Mouse (Mus musculus) midbrain, postnatal 0 days (tissue): ENCODE measurements at regions not wholly inside any gene's neighbourhood (a gene's known extent, or its start where the extent isn't known, plus 50 kb on each side); places are given as distances from the start of the nearest gene placed in this dataset.

ENCODE experiments used
- ATAC-seq: fragments of 200-750 bp; cut with Nextera tagmentation; 2 replicates; pipeline ENCODE4 v1.8.0; 2017; ENCODE audit warnings: moderate number of reproducible peaks, mild to moderate bottlenecking, moderate TSS enrichment, moderate library complexity; ENCODE audit not compliant: low FRiP score
- DNase-seq: peaks from one replicate; pipeline ENCODE4 v3.0.0-alpha.2; 2015; ENCODE audit warnings: low spot score
- H3K27ac ChIP-seq: fragments of 300-500 bp; sonication (generic); 2 replicates; pipeline ENCODE4 v1.5.1; 2014; ENCODE audit warnings: low read depth, mild to moderate bottlenecking, low read length, mixed read lengths
- H3K27me3 ChIP-seq: fragments of 300-500 bp; sonication (generic); 2 replicates; pipeline ENCODE4 v1.6.1; 2014; ENCODE audit warnings: low read length, control low read depth, mixed read lengths; ENCODE audit not compliant: insufficient read depth
- H3K36me3 ChIP-seq: fragments of 300-500 bp; sonication (generic); 2 replicates; pipeline ENCODE4 v1.6.1; 2014; ENCODE audit warnings: low read length, control low read depth, mixed read lengths; ENCODE audit not compliant: insufficient read depth
- H3K4me1 ChIP-seq: fragments of 300-500 bp; sonication (generic); 2 replicates; pipeline ENCODE4 v1.6.1; 2014; ENCODE audit warnings: mild to moderate bottlenecking, control low read depth, antibody characterized with exemption, low read length, mixed read lengths; ENCODE audit not compliant: insufficient read depth
- H3K4me2 ChIP-seq: fragments of 300-500 bp; sonication (generic); 2 replicates; pipeline ENCODE4 v1.6.1; 2014; ENCODE audit warnings: low read depth, mild to moderate bottlenecking, low read length, mixed read lengths; ENCODE audit not compliant: poor library complexity, severe bottlenecking
- H3K4me3 ChIP-seq: fragments of 300-500 bp; sonication (generic); 2 replicates; pipeline ENCODE4 v1.5.1; 2014; ENCODE audit warnings: low read depth, mild to moderate bottlenecking, low read length, moderate library complexity
- H3K9ac ChIP-seq: fragments of 300-500 bp; sonication (generic); replicated peaks from 2 replicates; pipeline ENCODE4 v1.6.1; 2014; ENCODE audit warnings: mild to moderate bottlenecking, low read length, moderate library complexity, mixed read lengths; ENCODE audit not compliant: poor library complexity, severe bottlenecking
- H3K9me3 ChIP-seq: fragments of 300-500 bp; sonication (generic); 2 replicates; pipeline ENCODE4 v1.6.1; 2016; ENCODE audit warnings: low read length, control low read depth
- CTCF ChIP-seq: IDR thresholded peaks from 2 replicates; pipeline ENCODE4 v1.5.1; 2016; ENCODE audit warnings: antibody characterized with exemption, mild to moderate bottlenecking
- WGBS: fragments of 180-500 bp; shearing (Covaris S2); extraction: QIAGEN DNeasy Blood & Tissue Kit; methylation state at CpG from one replicate; pipeline ENCODE4 v1.1.7; 2014; 5-methylcytosine and 5-hydroxymethylcytosine counted together

GRCm38 (mm10) chr16:76453457-76454200 is 80.0 kb upstream of the Nrip1 start:
- WGBS = 11% methylated on average over 11 of the region's 11 CpGs
- no peaks in the 10 kb centered on the region for H3K36me3 ChIP-seq
- no peak overlapping the region for H3K4me2 ChIP-seq
- H3K27me3 ChIP-seq = no peaks in the 10 kb centered on the region
- H3K4me1 ChIP-seq = no peaks in the 10 kb centered on the region
- H3K4me3 ChIP-seq = no peak overlapping the region
- H3K9me3 ChIP-seq = no peaks in the 10 kb centered on the region
- TF ChIP-seq CTCF = no peak
- no peak for ATAC-seq
- H3K27ac ChIP-seq = no peak overlapping the region
- H3K9ac ChIP-seq = no peak overlapping the region
- DNase-seq = no peak

GRCm38 (mm10) chr16:76448773-76449172 is 75.1 kb upstream of the Nrip1 start:
- H3K4me2 ChIP-seq = no peak overlapping the region
- no peak overlapping the region for H3K27ac ChIP-seq
- no peak overlapping the region for H3K4me3 ChIP-seq
- H3K9me3 ChIP-seq = no peaks in the 10 kb centered on the region
- H3K4me1 ChIP-seq = no peaks in the 10 kb centered on the region
- ATAC-seq (no peak), DNase-seq (no peak)
- H3K27me3 ChIP-seq = no peaks in the 10 kb centered on the region
- WGBS = 68% methylated on average over 3 of the region's 3 CpGs
- H3K9ac ChIP-seq = no peak overlapping the region
- TF ChIP-seq CTCF = no peak
- no peaks in the 10 kb centered on the region for H3K36me3 ChIP-seq

- Histone ChIP-seq H3K9me3 (no peaks in the 10 kb centered on the region), H3K4me3 (no peak overlapping the region), H3K27ac (no peak overlapping the region), H3K27me3 (no peaks in the 10 kb centered on the region), H3K4me1 (no peaks in the 10 kb centered on the region), H3K9ac (no peak overlapping the region), H3K36me3 (no peaks in the 10 kb centered on the region), H3K4me2 (no peak overlapping the region)
- TF ChIP-seq CTCF = no peak
- WGBS = 50% methylated on average over 3 of the region's 3 CpGs
- no peak for DNase-seq
- ATAC-seq = no peak
These were observed 73.4 kb upstream of the Nrip1 start for GRCm38 (mm10) chr16:76447033-76447432.

- 90% methylated on average over 3 of the region's 3 CpGs for WGBS
- DNase-seq (no peak), ATAC-seq (no peak)
- Histone ChIP-seq H3K9ac (no peak overlapping the region), H3K9me3 (no peaks in the 10 kb centered on the region), H3K4me3 (no peak overlapping the region), H3K27me3 (no peaks in the 10 kb centered on the region), H3K4me1 (no peaks in the 10 kb centered on the region), H3K27ac (no peak overlapping the region), H3K4me2 (no peak overlapping the region), H3K36me3 (no peaks in the 10 kb centered on the region)
- no peak for TF ChIP-seq CTCF
These were observed 71.0 kb upstream of the Nrip1 start for GRCm38 (mm10) chr16:76444668-76445067.

- DNase-seq (no peak), ATAC-seq (no peak)
- H3K36me3 ChIP-seq = no peaks in the 10 kb centered on the region
- no peak overlapping the region for H3K4me2 ChIP-seq
- H3K9me3 ChIP-seq = no peaks in the 10 kb centered on the region
- H3K4me3 ChIP-seq = no peak overlapping the region
- WGBS = 94% methylated on average over 2 of the region's 2 CpGs
- H3K27ac ChIP-seq = no peak overlapping the region
- no peaks in the 10 kb centered on the region for H3K27me3 ChIP-seq
- no peaks in the 10 kb centered on the region for H3K4me1 ChIP-seq
- no peak overlapping the region for H3K9ac ChIP-seq
- TF ChIP-seq CTCF = no peak
These were observed 69.0 kb upstream of the Nrip1 start for GRCm38 (mm10) chr16:76442635-76443034.

GRCm38 (mm10) chr16:76441803-76442448 is 68.3 kb upstream of the Nrip1 start:
- ATAC-seq = no peak
- WGBS = 59% methylated on average over 5 of the region's 5 CpGs
- H3K4me3 ChIP-seq = no peak overlapping the region

More at GRCm38 (mm10) chr16:76441803-76442448, 68.3 kb upstream of the Nrip1 start:
- Histone ChIP-seq H3K4me2 (no peak overlapping the region), H3K9ac (no peak overlapping the region), H3K9me3 (no peaks in the 10 kb centered on the region), H3K36me3 (no peaks in the 10 kb centered on the region), H3K4me1 (no peaks in the 10 kb centered on the region), H3K27ac (no peak overlapping the region), H3K27me3 (no peaks in the 10 kb centered on the region)
- TF ChIP-seq CTCF = no peak
- DNase-seq = no peak
